Mouse (Mus musculus): ENCODE data around the gene Prkcb. TPM values are rescaled to one million over a fixed set of nuclear protein-coding genes. Genes with fewer than 3 reads are reported as not detected.

Prkcb gene
- polyA plus RNA-seq, 1 experiment = 10.9 TPM

- no peak for TF ChIP-seq POLR2A (IDR thresholded peaks at IDR 0.05; ENCODE audit: borderline replicate concordance, extremely low read depth, low read depth, low read length)
- TF ChIP-seq CTCF (IDR thresholded peaks at IDR 0.05; ENCODE audit: insufficient read depth, low read length) = no peak
- 50% methylated on average over 2 of the region's 2 CpGs for WGBS
- DNase-seq = no peak
- H3K4me1 ChIP-seq (ENCODE audit: control insufficient read depth, insufficient read depth, low read length) = no peaks in the 10 kb centered on the region
- no peak overlapping the region for H3K4me3 ChIP-seq (replicated peaks; ENCODE audit: extremely low read depth, low read depth, low read length)
These were observed 171.5 kb downstream of the Prkcb start for GRCm38 (mm10) chr7:122460020-122460419.

- WGBS = 24% methylated on average over 8 of the region's 8 CpGs
These were observed 177.4 kb downstream of the Prkcb start for GRCm38 (mm10) chr7:122465823-122466549.

DNA sequence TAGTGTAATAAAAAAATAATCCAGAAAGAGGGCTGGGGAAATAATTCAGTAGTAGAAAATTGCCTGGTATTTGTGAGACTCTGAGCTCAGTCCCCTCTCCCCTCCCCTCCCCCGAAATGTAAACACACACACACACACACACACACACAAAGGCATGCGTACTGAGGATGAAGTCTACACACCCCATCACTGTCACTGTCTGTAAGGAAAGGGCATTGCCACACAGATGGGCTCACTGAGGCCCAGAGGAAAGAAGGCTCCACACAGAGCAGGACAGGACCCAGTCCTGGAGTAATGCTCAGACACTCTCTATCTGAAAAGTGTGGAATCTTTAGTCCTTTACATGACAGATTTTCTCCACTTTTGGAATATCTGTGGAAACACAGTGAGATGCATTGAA lies 178.2 kb downstream of the Prkcb start:
- TF ChIP-seq CTCF (IDR thresholded peaks at IDR 0.05; ENCODE audit: insufficient read depth, low read length) = no peak
- TF ChIP-seq POLR2A (IDR thresholded peaks at IDR 0.05; ENCODE audit: borderline replicate concordance, extremely low read depth, low read depth, low read length) = no peak
- H3K4me3 ChIP-seq (replicated peaks; ENCODE audit: extremely low read depth, low read depth, low read length) = no peak overlapping the region
- DNase-seq = no peak
- H3K4me1 ChIP-seq (ENCODE audit: control insufficient read depth, insufficient read depth, low read length) = no peaks in the 10 kb centered on the region
- WGBS = 77% methylated on average over 2 of the region's 2 CpGs

More at GRCm38 (mm10) chr7:122465823-122466549, 177.4 kb downstream of the Prkcb start:
- DNase-seq = peak; percentile 12
- TF ChIP-seq CTCF (IDR thresholded peaks at IDR 0.05; ENCODE audit: insufficient read depth, low read length) (peak; percentile 63), POLR2A (IDR thresholded peaks at IDR 0.05; ENCODE audit: borderline replicate concordance, extremely low read depth, low read depth, low read length) (no peak)
- Histone ChIP-seq H3K4me1 (ENCODE audit: control insufficient read depth, insufficient read depth, low read length) (no peaks in the 10 kb centered on the region), H3K4me3 (replicated peaks; ENCODE audit: extremely low read depth, low read depth, low read length) (no peak overlapping the region)

DNA sequence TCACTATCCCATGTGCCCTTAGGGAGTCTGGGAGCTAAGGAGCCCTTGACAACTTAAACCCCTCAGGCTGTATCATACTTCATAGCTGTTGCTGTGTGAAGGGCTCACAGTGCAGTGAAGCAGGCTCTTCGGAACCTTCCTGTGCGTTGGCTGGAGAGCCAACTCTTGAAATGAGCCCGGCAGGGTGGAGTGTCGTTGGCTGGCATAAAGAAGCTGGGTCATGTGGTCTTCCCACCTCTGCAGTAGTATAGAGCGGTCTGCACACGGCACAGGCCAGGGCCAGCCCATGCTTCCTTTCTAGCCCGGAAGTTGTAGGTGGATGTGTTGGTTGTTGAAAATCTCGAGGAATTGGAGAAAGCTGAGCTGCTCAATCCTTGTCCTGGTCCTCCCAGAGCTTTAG lies 179.3 kb downstream of the Prkcb start:
- Histone ChIP-seq H3K4me3 (replicated peaks; ENCODE audit: extremely low read depth, low read depth, low read length) (no peak overlapping the region), H3K4me1 (ENCODE audit: control insufficient read depth, insufficient read depth, low read length) (no peaks in the 10 kb centered on the region)
- TF ChIP-seq POLR2A (IDR thresholded peaks at IDR 0.05; ENCODE audit: borderline replicate concordance, extremely low read depth, low read depth, low read length) (no peak), CTCF (IDR thresholded peaks at IDR 0.05; ENCODE audit: insufficient read depth, low read length) (no peak)
- 53% methylated on average over 8 of the region's 8 CpGs for WGBS
- no peak for DNase-seq

DNA sequence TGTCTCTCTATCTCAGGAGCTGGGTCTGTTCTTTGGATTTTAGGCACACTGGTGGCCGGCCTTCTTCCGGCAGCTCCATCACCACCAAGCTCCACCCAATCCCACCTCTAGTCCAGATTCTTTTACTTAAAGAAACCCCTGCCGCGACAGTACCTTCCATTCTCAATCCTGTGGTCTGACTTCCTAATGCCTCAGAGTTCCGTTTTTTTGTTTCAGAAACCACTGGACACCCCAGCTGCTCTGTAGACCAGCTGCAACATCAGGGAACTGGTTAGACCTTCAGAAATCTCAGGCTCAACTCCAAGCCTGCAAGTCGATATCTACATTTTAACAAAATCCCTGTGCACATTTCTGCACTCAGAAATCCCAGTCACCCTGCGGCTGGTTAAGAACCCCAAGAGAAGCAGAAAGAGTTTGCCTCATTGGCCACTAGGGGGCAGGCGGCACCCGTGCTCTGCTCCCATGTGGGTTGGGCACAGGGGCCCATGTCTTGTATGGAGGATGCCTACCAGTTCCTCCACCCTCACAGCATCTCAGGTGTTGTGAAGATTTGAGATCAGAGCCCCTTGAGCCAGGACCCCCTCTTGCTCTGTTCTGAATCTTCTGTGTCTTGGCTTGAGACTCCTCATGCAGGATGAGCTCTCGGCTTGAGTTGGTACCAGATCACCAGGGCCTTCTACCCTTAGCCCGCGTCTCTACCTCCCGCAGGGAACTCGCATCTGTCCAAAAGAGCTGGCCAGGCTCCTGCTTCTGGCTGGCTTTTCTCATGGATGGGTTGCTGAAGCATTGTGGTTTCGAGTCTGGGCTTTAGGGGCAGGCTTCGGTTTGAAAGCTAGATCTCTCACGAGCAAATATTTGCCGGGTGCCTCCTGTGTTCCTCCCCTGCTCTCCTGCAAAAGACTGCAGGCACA lies 182.1 kb downstream of the Prkcb start:
- Histone ChIP-seq H3K4me1 (ENCODE audit: control insufficient read depth, insufficient read depth, low read length) (no peaks in the 10 kb centered on the region), H3K4me3 (replicated peaks; ENCODE audit: extremely low read depth, low read depth, low read length) (no peak overlapping the region)
- TF ChIP-seq POLR2A (IDR thresholded peaks at IDR 0.05; ENCODE audit: borderline replicate concordance, extremely low read depth, low read depth, low read length) (no peak), CTCF (IDR thresholded peaks at IDR 0.05; ENCODE audit: insufficient read depth, low read length) (peak; percentile 72)
- peak; percentile 45 for DNase-seq
- WGBS = 55% methylated on average over 18 of the region's 18 CpGs

DNA sequence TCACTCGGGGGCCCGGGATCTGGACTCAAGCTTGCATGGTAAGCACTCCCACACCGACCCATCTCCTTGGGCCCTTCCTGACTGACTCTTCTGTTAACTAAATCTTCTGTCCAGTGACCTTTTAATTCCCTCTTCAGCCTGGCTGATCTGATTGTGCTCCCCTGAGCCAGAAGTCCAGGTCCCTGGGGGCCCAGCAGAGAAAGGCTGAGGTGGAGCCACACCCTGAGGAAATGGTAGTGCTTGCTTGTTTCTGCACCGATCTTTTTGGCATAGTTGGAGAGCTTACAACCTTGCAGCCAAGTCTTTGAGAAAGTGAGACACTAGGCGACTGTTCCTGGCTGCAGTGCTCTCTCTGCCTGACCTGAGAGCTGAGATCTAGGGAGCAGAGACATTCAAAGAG lies 183.7 kb downstream of the Prkcb start:
- DNase-seq = no peak
- no peak for TF ChIP-seq CTCF (IDR thresholded peaks at IDR 0.05; ENCODE audit: insufficient read depth, low read length)
- TF ChIP-seq POLR2A (IDR thresholded peaks at IDR 0.05; ENCODE audit: borderline replicate concordance, extremely low read depth, low read depth, low read length) = no peak
- Histone ChIP-seq H3K4me3 (replicated peaks; ENCODE audit: extremely low read depth, low read depth, low read length) (no peak overlapping the region), H3K4me1 (ENCODE audit: control insufficient read depth, insufficient read depth, low read length) (no peaks in the 10 kb centered on the region)
- WGBS = 67% methylated on average over 5 of the region's 5 CpGs

GRCm38 (mm10) chr7:122475038-122475437 lies 186.5 kb downstream of the Prkcb start:
- no peaks in the 10 kb centered on the region for H3K4me1 ChIP-seq (ENCODE audit: control insufficient read depth, insufficient read depth, low read length)
- no peak overlapping the region for H3K4me3 ChIP-seq (replicated peaks; ENCODE audit: extremely low read depth, low read depth, low read length)
- no peak for DNase-seq
- no peak for TF ChIP-seq POLR2A (IDR thresholded peaks at IDR 0.05; ENCODE audit: borderline replicate concordance, extremely low read depth, low read depth, low read length)
- TF ChIP-seq CTCF (IDR thresholded peaks at IDR 0.05; ENCODE audit: insufficient read depth, low read length) = no peak

GRCm38 (mm10) chr7:122476697-122477096 lies 188.1 kb downstream of the Prkcb start:
- Histone ChIP-seq H3K4me1 (ENCODE audit: control insufficient read depth, insufficient read depth, low read length) (no peaks in the 10 kb centered on the region), H3K4me3 (replicated peaks; ENCODE audit: extremely low read depth, low read depth, low read length) (no peak overlapping the region)
- 83% methylated on average over 6 of the region's 6 CpGs for WGBS
- no peak for TF ChIP-seq POLR2A (IDR thresholded peaks at IDR 0.05; ENCODE audit: borderline replicate concordance, extremely low read depth, low read depth, low read length)
- no peak for DNase-seq

DNA sequence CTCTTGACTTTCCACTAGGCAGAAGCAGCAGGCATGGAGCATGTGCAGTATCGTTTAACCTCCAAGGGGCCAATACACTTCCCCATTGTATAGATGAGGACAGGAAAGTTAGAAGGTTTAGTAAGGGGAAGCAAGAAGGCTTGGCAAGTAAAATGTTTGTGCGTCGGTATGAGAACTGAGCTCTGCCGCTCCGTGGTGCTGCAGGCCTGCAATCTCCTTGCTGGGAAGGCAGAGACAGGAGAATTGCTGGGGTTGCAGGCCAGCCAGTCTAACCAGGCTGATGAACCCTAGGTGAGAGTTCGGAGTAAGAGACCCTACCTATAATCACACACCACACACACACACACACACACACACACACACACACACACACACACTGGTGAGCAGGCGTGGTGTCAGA lies 188.6 kb downstream of the Prkcb start:
- Histone ChIP-seq H3K4me1 (ENCODE audit: control insufficient read depth, insufficient read depth, low read length) (no peaks in the 10 kb centered on the region), H3K4me3 (replicated peaks; ENCODE audit: extremely low read depth, low read depth, low read length) (no peak overlapping the region)
- no peak for DNase-seq
- WGBS = 69% methylated on average over 7 of the region's 7 CpGs
- TF ChIP-seq CTCF (IDR thresholded peaks at IDR 0.05; ENCODE audit: insufficient read depth, low read length) (no peak), POLR2A (IDR thresholded peaks at IDR 0.05; ENCODE audit: borderline replicate concordance, extremely low read depth, low read depth, low read length) (no peak)

Measured in lung, adult 2 months (tissue).